In the genomic region with DNA sequence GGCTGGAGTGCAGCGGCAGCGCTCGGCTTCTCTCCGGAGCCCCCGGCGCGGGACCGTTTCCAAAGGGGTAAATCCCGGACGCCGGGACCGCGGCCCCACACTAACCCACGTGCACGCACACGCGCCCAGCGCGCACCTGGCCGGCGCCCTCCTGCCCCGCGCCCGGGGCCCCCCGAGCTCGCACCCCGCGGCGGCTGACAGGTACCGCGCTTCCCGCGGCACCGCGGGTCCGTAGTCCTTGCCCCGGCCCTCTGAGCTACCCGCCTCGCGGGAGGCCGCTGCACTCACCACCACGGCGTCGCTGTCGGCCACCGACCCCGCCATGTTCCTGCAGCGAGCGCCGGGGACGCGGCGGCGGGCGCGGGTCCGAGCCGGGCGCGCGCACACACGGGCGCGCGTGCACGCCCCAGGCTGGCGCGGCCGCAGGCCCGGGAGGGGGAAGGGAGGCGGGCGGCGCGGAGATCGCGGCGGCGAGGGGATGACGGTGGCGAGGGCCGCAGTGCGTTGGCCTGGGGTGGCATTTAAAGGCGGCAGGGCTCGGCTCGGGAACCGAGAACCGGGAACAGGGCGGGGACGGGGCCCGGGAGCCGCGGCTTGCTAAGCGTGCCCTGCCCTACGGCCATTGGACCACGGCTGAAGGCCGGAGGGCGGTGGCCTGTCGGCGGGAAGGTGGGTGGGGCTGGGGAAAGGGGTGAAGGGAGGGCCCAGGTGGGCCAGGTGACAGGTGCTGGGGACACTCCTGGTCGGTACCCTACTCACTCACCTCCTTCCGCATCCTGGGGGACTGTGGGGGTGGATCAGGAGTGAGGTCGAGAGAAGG, we compare ENCODE assay signal across 8 mouse cellular contexts. TPM values are rescaled to one million over a fixed set of nuclear protein-coding genes. Genes with fewer than 3 reads are reported as not detected.
DNase-seq lines count a peak whose midpoint lies in the region; ATAC-seq and TF ChIP-seq lines count a peak whose summit lies in the region.

TSS of gene Lgalsl (minus strand) at position 371 of the 820 bp plus-strand sequence.

- peak; percentile 52 for DNase-seq in WW6 (ENCODE audit: low read depth, low spot score)
- peak; percentile 88 for DNase-seq in gastrocnemius, adult 2 months
- peak; percentile 62 to 82 for DNase-seq in left cerebral cortex, adult 18-20 months (ENCODE audit: low spot score in 2 of 2)
- peak; percentile 81 for DNase-seq in lung, postnatal 36 days
- DNase-seq in retina, postnatal 7 days (ENCODE audit: low read depth, low spot score) = peak; percentile 50
- DNase-seq in urinary bladder, adult 18-20 months (ENCODE audit: low spot score in 2 of 2) = peak; percentile 71 to 77

- intact Hi-C loops in gastrocnemius, adult 2 months (cut with DNase I) = loop anchor here (1.0 to 10.0 kb wide), 2 partner anchors 27 to 86 kb away; partner anchors contain the start of gene Aftph

- no peaks in the 10 kb centered on the region for H3K9me3 ChIP-seq in hindbrain, embryonic 15.5 days

- peaks cover 25% of the 10 kb centered on the region for H3K36me3 ChIP-seq in hindbrain, embryonic 15.5 days

- H3K4me2 ChIP-seq in hindbrain, embryonic 15.5 days = peak within 1 kb of the TSS; percentile 74

- peak within 1 kb of the TSS; percentile 91 for H3K9ac ChIP-seq in hindbrain, embryonic 15.5 days

- H3K27ac ChIP-seq in gastrocnemius, adult 2 months = peak within 1 kb of the TSS; percentile 96
- peak within 1 kb of the TSS; percentile 95 for H3K27ac ChIP-seq in hindbrain, embryonic 15.5 days (replicated peaks)

- peaks cover 29% of the 10 kb centered on the region for H3K4me1 ChIP-seq in hindbrain, embryonic 15.5 days (replicated peaks)

- TF ChIP-seq CTCF in gastrocnemius, adult 2 months (IDR thresholded peaks at IDR 0.05) = no peak

- peak; percentile 67 for ATAC-seq in common myeloid progenitor, adult 5-6 weeks (replicated peaks; ENCODE audit: low read depth, poor library complexity, severe bottlenecking)
- ATAC-seq in hindbrain, embryonic 15.5 days (ENCODE audit: low FRiP score, low read depth) = peak; percentile 85

- no peaks in the 10 kb centered on the region for H3K27me3 ChIP-seq in hindbrain, embryonic 15.5 days

- H3K4me3 ChIP-seq in gastrocnemius, adult 2 months = peak within 1 kb of the TSS; percentile 98
- H3K4me3 ChIP-seq in hindbrain, embryonic 15.5 days = peak within 1 kb of the TSS; percentile 76

- under 1% methylated on average over 94 of the region's 102 CpGs for WGBS in hindbrain, embryonic 15.5 days

RNA-seq across cellular contexts. Expression of gene Lgalsl, which starts in this region (rescaled TPM):
- total RNA-seq in common myeloid progenitor, adult 5-6 weeks (2017) = 3.6 and 4.4 TPM in 2 replicates
- total RNA-seq in gastrocnemius, adult 2 months (2021) = 10 to 100 TPM; 72.0 to 79.2 TPM
- 74.5 and 77.7 TPM in 2 replicates for polyA plus RNA-seq in hindbrain, embryonic 15.5 days (2015; fragmentation: Nextera tagmentation; extraction: Ambion mirVana)
- total RNA-seq in left cerebral cortex, adult 18-20 months (2021) = 10 to 100 TPM; 77.9 to 85.3 TPM

Comparison
In these comparisons a context has a peak if more than half of its experiments do, and no peak if none do; other contexts are left out.
1. Peak in every context shown above with its lines: DNase-seq, ATAC-seq, H3K4me3 ChIP-seq and H3K27ac ChIP-seq.
2. RNA of gene Lgalsl (total RNA-seq): 77.9 to 85.3 TPM in left cerebral cortex, adult 18-20 months and 72.0 to 79.2 TPM in gastrocnemius, adult 2 months; 3.6 to 4.4 TPM in common myeloid progenitor, adult 5-6 weeks; every median in the first group is over 10 times any median in the second.